Mouse (Mus musculus): Measurements from ENCODE around the gene Dgat2.

Dgat2 gene

GRCm38 (mm10) chr7:99191411-99191810 is 8.9 kb upstream of the Dgat2 start:
- DNase-seq: no peak

GRCm38 (mm10) chr7:99189885-99190284 is 7.4 kb upstream of the Dgat2 start:
- no peak for DNase-seq

GRCm38 (mm10) chr7:99188630-99189029 is 6.1 kb upstream of the Dgat2 start:
- DNase-seq: no peak

DNA sequence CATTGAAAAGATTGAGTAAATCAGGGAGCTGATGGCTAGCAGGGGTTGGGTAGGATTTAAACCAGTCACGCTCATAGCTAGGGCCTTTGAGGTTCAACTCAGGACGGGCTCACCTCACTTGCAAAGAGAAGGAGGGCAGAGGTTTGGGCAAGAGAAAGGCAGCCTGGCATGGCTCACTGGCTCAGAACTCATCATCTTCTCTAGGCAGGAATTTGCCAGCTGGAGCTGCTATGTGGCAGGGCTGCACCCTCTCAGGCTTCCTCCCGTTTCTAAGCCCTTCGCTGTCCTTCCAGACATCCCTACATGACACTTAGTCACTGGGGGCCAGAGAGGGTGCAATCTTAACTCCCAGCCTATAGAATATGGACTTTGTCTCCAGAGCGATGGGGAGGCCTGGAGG is 4.9 kb upstream of the Dgat2 start:
- DNase-seq: no peak

DNA sequence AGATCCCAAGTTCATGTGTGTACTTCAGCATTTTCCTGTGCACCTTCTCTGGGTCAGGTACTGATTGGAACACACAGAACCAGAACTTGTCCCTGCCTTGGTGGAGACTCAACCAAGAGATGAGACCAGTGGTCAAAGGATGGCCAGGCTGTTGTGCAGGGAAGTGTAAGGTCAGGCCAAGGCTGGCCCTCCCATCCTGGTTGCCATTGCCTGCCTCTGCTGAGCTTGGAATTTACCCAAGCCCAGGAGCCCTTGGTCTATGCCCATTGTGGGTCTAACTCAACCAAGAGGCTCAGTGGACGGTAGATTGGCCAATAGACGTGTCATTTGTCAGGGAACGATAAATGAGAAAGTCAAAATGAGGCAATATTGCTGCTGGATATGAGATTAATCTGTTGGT is 2.9 kb upstream of the Dgat2 start:
- no peak for DNase-seq

DNA sequence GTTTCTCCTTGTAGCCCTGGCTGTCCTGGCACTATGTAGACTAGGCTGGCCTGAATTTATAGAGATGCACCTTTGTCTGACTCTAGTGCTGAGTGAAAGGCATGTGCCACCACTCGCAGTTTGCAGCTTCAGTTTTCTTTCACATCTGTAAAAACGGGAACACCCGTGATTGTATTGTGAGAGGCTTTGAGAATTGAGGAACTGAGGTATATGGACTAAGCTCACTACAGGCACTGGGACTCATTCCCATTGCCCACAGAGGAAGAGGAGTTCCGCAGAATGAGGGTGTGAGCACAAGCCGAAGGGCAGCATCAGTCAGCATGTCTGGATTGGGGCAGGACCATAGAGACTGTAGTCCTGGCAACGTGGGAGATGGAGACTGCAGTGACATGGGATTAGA is 1.2 kb upstream of the Dgat2 start:
- DNase-seq: no peak

- DNase-seq: peak; percentile 27
Measured at GRCm38 (mm10) chr7:99181619-99182431, 694 bp downstream of the Dgat2 start.

GRCm38 (mm10) chr7:99180162-99180561 is 2.4 kb downstream of the Dgat2 start:
- no peak for DNase-seq

- no peak for DNase-seq
Measured at GRCm38 (mm10) chr7:99179271-99179670, 3.2 kb downstream of the Dgat2 start.

DNA sequence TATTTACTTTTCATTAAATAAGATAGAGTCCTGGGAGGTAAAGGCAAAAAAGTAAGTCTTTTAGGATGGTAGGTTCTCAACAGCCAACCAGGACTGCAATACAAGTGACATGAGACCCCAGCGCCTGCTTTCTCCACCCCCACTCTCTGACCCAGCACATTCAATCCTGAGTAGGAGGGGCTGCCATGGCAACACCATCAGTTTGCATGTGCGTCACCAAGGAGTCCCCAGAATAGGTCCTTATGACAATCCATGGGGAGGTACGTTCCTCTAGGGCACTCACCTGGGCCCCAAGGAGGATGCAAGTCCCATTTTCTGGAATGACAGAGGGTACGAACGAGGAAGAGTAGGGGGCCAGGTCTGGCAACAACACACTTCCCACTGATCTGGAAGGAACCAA is 5.1 kb downstream of the Dgat2 start:
- no peak for DNase-seq

DNA sequence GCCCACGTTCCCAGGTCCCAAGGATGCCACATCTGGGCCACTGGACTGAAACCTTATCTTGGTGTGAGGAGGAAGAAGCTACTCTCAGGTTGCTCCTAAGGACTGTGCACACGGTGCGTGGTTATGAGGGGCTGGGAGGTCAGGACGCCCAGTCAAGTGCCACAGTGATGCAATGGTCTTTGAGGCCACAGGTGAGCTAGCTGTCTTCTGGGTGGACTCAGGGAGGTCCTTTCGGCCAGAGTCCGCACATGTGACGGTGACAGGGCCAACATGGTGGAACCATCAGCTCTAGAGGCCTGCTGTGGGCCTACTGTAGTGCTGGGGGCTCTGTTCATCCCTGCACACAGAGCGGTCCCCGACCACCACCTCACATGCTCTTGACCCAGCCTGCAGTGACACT is 6.9 kb downstream of the Dgat2 start:
- DNase-seq: no peak

DNA sequence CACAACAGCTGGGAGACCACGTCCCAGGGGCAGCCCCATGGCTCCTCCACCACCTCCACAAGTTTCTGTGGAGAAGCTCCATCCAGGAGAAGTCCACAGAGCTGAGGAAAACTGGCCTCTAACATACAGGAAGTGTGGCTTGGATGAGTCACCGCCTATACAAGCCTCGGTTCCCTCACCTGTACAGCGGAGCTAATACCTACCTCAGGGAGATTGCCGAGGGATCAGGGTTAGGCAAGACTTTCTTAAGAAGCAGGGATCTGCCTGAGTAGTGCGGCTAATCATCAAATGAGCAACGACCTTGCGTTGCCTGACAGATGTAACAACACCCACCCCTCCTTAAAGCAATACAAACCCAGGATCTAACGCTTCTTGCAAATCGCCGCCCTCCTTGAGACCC is 7.4 kb downstream of the Dgat2 start:
- DNase-seq: no peak

DNA sequence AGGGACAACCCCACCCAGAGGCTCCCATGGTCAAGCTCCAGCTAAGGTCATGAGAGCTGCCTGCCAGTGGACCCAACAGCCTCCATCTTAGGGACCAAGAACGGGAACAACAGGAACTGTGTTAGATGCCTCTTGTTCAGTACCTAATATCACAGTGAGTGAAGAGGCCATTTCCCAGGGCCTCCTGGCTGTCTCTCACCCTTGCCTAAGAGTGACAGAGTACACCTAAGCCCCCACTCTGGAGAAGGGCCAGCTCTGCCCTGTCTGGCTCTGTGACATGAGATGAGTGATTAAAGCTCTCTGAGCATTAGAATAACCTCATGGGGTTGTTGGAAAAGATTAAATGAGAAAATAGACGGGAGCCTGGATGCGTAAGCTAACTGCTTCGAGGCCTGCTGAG is 8.5 kb downstream of the Dgat2 start:
- no peak for DNase-seq

GRCm38 (mm10) chr7:99172898-99173297 is 9.6 kb downstream of the Dgat2 start:
- peak; percentile 33 for DNase-seq

GRCm38 (mm10) chr7:99171730-99172463 is 10.6 kb downstream of the Dgat2 start:
- DNase-seq: no peak

DNA sequence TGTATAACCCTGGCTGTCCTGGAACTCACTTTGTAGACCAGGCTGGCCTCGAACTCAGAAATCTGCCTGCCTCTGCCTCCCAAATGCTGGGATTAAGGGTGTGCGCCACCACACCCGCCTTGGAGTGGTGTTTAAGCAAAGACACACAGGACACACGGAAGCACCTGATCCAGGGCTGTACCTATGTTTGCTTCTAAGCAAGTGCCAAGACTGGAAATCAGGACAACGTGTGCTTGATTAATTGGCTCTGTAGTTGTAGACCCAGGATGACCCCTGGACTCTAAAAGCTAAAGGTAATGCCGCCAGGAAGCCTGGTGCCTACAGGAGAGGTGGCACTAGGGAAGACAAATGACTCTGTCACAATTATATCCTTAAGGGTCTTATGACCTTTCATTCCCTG is 12.0 kb downstream of the Dgat2 start:
- DNase-seq: no peak

GRCm38 (mm10) chr7:99169717-99170403 is 12.7 kb downstream of the Dgat2 start:
- DNase-seq: no peak

GRCm38 (mm10) chr7:99168756-99169155 is 13.8 kb downstream of the Dgat2 start:
- DNase-seq: no peak

- DNase-seq: no peak
Measured at GRCm38 (mm10) chr7:99167939-99168338, 14.6 kb downstream of the Dgat2 start.

DNA sequence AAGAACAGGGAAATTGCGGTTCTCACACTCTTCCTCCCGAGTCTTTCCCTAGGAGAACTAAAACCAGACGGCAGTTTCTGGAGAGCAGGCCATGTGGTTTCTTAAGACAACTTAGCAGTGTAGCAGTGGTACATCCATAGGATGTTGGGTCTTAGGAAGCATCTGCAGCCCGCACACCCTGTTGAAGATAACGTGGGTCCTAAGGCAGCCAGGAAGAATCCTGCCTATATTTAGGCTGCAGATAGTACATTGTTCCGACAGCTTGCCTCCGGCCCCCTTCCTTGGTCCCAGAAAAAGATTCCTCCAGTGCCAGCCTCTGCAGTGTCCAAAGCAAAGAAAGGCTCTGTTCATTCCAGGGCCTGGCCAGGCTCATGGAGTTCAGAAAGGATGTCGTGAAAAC is 16.4 kb downstream of the Dgat2 start:
- no peak for DNase-seq

DNA sequence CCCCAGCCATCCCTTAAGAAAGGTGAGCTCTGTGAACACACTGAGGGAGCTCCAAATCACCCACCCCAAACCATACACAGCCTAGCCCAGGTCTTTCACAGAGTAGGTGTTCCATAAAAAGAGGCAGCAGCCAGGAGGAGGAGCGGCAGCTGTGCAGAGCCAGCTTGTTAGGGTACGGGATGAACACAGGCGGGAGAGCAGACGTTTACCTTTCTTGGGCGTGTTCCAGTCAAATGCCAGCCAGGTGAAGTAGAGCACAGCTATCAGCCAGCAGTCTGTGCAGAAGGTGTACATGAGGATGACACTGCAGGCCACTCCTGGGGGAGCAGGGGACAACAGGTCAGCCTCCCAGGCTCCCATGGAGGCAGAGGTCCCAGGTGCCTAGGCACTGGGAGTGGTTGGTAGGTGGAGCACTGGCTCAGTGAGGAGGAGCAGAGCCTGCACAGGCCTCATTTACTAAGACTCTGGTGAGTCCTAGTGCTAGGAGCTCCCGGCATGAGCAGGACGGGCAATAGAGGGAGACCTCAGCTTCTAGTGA is 17.6 kb downstream of the Dgat2 start:
- no peak for DNase-seq

- no peak for DNase-seq
Measured at GRCm38 (mm10) chr7:99162462-99162861, 20.1 kb downstream of the Dgat2 start.

DNA sequence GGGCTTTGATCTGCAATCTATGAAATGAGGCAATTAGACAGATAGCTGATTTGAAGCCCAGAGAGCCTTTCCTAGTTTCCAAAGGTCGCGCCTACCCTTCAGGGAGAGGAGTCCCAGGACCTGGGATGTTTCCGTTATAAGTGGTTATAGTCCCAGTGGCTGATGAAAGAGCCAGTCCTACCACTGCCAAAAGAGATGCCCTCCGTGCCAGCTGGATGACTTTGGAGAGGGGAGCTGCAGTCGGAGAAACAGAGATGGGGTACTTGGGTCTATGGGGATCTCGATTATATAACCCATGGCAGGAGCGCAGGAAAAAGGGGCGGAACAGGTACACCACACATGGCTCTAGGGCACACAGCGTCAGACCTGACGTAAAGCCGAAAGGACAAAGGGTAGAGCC is 20.6 kb downstream of the Dgat2 start:
- no peak for DNase-seq

- no peak for DNase-seq
Measured at GRCm38 (mm10) chr7:99161529-99161928, 21.0 kb downstream of the Dgat2 start.
